Mouse (Mus musculus) kidney, adult 9 months (tissue): Measurements from ENCODE around the gene Tmem131l.
"Not testable (repeated sequence)": the region's sequence is repeated elsewhere in the genome, so short reads cannot be mapped to it uniquely, and the experiment has no call there.

Source experiments
- DNase-seq: peaks from one replicate; pipeline ENCODE4 v3.0.0; 2022

Tmem131l gene

DNA sequence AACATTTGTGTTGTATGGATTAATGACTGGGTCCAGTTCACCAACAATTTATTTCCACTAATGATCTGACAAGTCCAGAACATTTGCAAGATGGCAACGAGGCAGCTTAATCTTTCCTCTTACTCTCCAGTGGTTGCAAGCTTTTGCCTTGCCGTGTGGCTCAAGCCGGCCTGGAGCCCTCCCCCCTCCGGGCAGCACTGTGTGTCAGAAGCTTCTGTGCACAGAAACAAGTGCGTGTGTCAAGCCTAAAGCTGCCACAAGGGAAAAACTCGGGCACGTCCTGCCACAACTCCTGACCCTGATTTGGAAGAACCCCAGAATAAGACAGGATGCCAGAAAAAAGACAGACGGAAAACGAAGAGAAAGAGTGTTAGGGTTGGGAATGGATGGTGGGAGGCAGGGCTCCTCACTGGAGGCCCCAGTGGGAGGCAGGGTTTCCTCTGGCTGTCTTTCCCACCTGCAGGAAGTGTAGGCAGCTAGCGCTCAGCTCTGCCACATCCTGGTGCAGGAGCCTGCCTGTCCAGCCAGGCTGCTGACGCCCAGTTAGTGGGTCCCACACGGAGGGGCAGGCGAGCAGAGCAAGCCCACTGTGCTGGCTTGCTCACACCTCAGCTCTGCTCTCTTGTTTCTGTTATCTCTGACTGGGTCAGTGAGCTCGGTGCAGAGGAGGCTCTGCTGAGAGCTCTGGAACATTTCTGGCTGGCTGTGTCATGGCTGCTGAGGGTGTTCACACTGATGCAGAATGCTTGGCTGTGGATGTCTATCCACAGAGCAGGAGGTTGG lies 135.6 kb downstream of the Tmem131l start:
- no peak for DNase-seq

GRCm38 (mm10) chr3:83902943-83903342 lies 137.0 kb downstream of the Tmem131l start:
- no peak for DNase-seq

GRCm38 (mm10) chr3:83902459-83902858 lies 137.5 kb downstream of the Tmem131l start:
- no peak for DNase-seq

DNA sequence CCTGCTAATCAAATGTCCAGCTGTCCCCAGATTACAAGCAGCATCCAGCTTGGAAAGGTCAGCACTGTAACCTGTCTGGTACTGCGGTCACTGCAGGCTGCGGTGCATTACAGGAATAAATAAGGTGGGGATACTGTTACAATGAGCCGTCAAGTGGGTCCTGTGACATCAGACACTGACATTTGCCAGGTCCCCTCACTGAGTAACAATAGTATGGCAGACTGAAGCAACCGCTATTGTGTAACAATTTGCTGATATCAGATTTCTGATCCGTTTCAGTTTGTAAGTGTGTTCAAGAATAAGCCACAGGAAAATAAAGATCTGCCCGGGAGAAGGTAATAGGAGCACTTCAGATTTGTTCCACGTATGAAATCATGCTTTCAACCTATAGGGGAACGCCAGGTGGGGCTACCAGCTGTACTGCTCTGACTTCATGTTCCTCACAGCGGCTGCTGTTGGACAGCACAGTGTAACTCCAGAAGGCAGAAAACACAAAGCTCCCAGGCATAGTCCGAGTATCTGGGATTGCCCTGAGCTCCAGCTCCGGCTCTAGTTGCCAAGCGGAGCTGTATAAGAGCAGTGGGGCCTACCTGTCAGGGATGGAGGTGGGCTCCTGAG lies 139.1 kb downstream of the Tmem131l start:
- no peak for DNase-seq

- DNase-seq = peak; percentile 66
Measured at GRCm38 (mm10) chr3:83899556-83899955, 140.4 kb downstream of the Tmem131l start.

- no peak for DNase-seq
Measured at GRCm38 (mm10) chr3:83898246-83898645, 141.7 kb downstream of the Tmem131l start.

GRCm38 (mm10) chr3:83895811-83896210 lies 144.2 kb downstream of the Tmem131l start:
- DNase-seq = no peak

GRCm38 (mm10) chr3:83895111-83895510 lies 144.9 kb downstream of the Tmem131l start:
- no peak for DNase-seq

GRCm38 (mm10) chr3:83885163-83885562 lies 154.8 kb downstream of the Tmem131l start:
- DNase-seq = no peak

- DNase-seq = not testable (repeated sequence)
Measured at GRCm38 (mm10) chr3:83879261-83880050, 160.5 kb downstream of the Tmem131l start.

GRCm38 (mm10) chr3:83878801-83879200 lies 161.2 kb downstream of the Tmem131l start:
- no peak for DNase-seq

DNA sequence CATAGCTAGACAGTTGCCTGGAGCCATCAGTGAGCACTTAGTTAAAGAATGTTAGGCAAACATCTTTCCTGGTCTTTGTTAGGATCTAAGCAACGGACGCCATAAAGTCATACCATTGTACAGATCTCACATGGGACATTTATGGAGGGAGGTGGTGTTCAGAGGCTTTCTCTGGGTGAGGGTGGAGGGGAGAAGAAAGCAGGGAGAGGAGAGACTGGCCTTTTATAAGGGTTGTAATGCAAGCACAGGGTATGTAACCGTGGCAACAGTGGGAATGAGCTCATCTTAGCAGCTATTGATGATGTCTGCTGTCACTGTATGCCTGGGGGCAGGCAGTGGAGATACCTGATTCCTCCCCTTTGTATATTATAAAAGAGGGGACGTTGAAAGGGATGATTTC lies 163.7 kb downstream of the Tmem131l start:
- DNase-seq = no peak

DNA sequence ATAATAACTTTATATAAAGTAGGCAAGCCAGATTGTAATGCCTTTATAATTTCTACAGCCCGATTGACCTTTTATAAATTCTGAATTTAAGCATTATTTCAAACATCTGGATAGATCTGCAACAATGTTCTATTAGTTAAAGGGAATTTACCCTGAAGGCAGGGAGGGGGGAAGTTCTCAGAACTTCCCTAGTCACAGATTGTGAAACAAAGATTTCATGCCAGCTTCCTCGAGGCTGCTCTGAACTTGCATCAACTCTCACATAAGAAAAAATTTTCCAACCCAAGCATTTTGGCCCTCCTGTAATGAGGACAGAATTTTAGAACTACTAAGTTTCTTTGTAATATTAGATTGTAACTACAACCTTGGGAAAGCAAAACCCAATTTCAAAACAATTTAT lies 164.9 kb downstream of the Tmem131l start:
- not testable (repeated sequence) for DNase-seq

GRCm38 (mm10) chr3:83872853-83873252 lies 167.1 kb downstream of the Tmem131l start:
- DNase-seq = not testable (repeated sequence)

- DNase-seq = not testable (repeated sequence)
Measured at GRCm38 (mm10) chr3:83871962-83872361, 168.0 kb downstream of the Tmem131l start.

- not testable (repeated sequence) for DNase-seq
Measured at GRCm38 (mm10) chr3:83871559-83871958, 168.4 kb downstream of the Tmem131l start.

DNA sequence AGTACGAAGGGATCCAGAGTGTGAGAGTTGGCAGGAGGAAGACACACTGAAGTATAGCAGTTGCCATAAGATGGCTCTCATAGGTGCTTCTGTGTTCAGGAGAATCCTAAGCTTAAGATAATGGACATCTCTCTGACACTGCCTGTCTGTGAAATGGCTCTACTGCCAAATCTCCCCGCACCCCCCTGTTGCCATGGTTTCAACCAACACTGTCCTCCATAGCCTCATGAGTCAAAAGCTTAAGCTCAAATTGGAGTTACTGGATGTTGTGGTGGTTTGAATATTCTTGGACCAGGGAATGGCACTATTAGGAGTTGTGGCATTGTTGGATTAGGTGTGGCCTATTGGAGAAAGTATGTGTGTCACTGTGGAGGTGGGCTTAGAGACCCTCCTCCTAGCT lies 170.2 kb downstream of the Tmem131l start:
- no peak for DNase-seq

GRCm38 (mm10) chr3:83867026-83867425 lies 172.9 kb downstream of the Tmem131l start:
- DNase-seq = not testable (repeated sequence)

GRCm38 (mm10) chr3:83865216-83865615 lies 174.8 kb downstream of the Tmem131l start:
- DNase-seq = no peak

DNA sequence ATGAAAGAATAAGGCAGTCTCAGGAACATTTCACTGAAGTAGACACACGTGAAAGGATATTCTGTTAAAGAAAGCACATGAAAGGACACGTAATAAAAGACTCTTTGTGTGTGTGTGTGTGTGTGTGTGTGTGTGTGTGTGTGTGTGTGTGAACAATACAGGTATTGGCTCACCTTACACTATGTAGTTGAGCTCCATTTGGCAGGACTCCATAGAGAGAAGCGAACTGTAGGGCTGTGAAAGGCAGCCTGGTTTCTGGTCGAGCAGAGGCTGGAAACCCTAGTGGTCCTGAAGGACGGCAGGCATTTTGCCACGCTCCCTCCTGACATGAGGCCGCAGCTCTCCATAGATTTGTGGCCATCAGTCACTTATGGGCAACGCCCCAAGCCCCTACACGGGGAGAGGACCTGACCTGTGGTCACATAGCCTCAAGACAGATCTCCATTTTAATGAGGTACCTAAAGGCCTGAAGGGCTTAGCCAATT lies 175.9 kb downstream of the Tmem131l start:
- DNase-seq = no peak

DNA sequence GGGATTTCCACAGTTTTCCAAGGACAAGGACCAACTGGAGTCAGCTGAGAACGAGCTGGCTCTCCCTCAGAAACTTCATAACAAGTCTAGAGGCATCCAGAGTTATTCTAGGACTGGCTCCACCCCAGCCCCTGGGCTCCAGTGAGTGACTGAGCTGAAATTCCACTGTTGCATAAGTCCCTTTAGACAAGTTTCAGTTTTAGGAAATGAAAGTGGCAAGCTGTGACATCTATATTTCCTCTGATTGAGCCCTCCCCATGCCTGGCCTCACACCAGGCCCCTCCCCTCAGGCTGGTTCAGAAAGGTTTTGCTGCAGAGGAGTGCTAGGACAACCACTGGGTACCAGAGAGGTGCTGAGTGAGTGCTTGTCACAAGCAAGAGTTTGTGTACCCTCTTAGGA lies 177.0 kb downstream of the Tmem131l start:
- DNase-seq = peak; percentile 80

DNA sequence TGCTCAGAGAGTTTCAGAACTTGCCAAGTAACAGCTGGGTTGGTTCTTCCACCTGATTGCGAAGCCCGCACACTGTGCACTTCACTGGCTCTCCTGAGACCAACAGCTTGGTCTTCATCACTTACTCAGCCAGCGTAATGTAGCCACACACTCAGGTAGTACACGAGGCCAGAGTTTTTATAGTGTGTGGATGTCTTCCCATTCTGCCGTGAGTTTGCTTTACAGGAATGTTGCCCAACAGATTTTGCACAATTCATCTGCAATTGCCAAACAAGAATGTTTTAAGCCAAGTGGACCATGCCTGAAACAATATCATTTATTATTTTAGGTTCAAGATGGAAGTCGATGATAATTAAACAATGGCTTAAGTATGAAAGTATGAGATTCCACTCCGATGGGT lies 180.4 kb downstream of the Tmem131l start:
- no peak for DNase-seq

GRCm38 (mm10) chr3:83859071-83859470 lies 180.9 kb downstream of the Tmem131l start:
- no peak for DNase-seq
